13 mouse cellular contexts compared by ENCODE assay signal in genomic region chr5:31528560-31528959, GRCm38 (mm10). TPM values are rescaled to one million over a fixed set of nuclear protein-coding genes. Genes with fewer than 3 reads are reported as not detected.
DNase-seq lines count a peak whose midpoint lies in the region; ATAC-seq and TF ChIP-seq lines count a peak whose summit lies in the region.
"Had no signal": no experiment of that assay in that cellular context is flagged by ENCODE, and none has a peak within 500 bp of the region (broad histone marks: within the 10 kb centered on the region; RNA-seq: fewer than 3 reads in every experiment).

No protein-coding gene starts in this region.

- peaks cover 3% of the 10 kb centered on the region for H3K79me2 ChIP-seq in heart, adult 2 months (replicated peaks; ENCODE audit: control insufficient read depth, insufficient read depth, low read length)

- intact Hi-C loops in heart, adult 2 months (cut with DNase I), result no loop called here

- peak; percentile 15; the same call in 1 of the 2 replicates for TF ChIP-seq CTCF in kidney, postnatal 0 days (IDR thresholded peaks at IDR 0.05; ENCODE audit: low read depth)
- no peak for TF ChIP-seq CTCF in heart, adult 2 months (IDR thresholded peaks at IDR 0.05)

- H3K4me2 ChIP-seq in kidney, postnatal 0 days (ENCODE audit: low read length), result no peak overlapping the region
- peak overlapping the region; percentile 93; the same call in 1 of the 2 replicates for H3K4me2 ChIP-seq in midbrain, embryonic 15.5 days

- H3K9ac ChIP-seq in kidney, postnatal 0 days (ENCODE audit: low read depth, low read length), result no peak overlapping the region
- H3K9ac ChIP-seq in midbrain, embryonic 15.5 days, result no peak overlapping the region
- no peak overlapping the region for H3K9ac ChIP-seq in heart, adult 2 months (ENCODE audit: low read depth, low read length)
- H3K9ac ChIP-seq: stomach, embryonic 15.5 days had no signal

- H3K4me1 ChIP-seq in kidney, postnatal 0 days (replicated peaks; ENCODE audit: insufficient read depth, low read length), result peaks cover 14% of the 10 kb centered on the region
- peaks cover 29% of the 10 kb centered on the region for H3K4me1 ChIP-seq in midbrain, embryonic 15.5 days
- H3K4me1 ChIP-seq in heart, adult 2 months (ENCODE audit: control insufficient read depth, insufficient read depth, low read length), result peaks cover 1% of the 10 kb centered on the region; the same call in 1 of the 2 replicates

- peaks cover 36% of the 10 kb centered on the region for H3K36me3 ChIP-seq in kidney, postnatal 0 days (ENCODE audit: insufficient read depth, low read length)
- peaks cover 33% of the 10 kb centered on the region; the same call in 1 of the 2 replicates for H3K36me3 ChIP-seq in midbrain, embryonic 15.5 days (replicated peaks)
- peaks cover 7% of the 10 kb centered on the region for H3K36me3 ChIP-seq in heart, adult 2 months (ENCODE audit: control insufficient read depth, insufficient read depth, low read length)

- no peaks in the 10 kb centered on the region for H3K27me3 ChIP-seq in kidney, postnatal 0 days (ENCODE audit: insufficient read depth, low read length)
- no peaks in the 10 kb centered on the region for H3K27me3 ChIP-seq in midbrain, embryonic 15.5 days (replicated peaks)
- no peaks in the 10 kb centered on the region for H3K27me3 ChIP-seq in heart, adult 2 months (ENCODE audit: control insufficient read depth, insufficient read depth, low read length)
- H3K27me3 ChIP-seq: stomach, embryonic 15.5 days had no signal

- no peak for DNase-seq in kidney, postnatal 0 days (ENCODE audit: low spot score)
- DNase-seq in kidney, adult 9 months, result no peak
- DNase-seq in CD4-positive, CD25-positive, alpha-beta regulatory T cell, adult 2 months (ENCODE audit: low read depth, low spot score), result peak; percentile 51
- no peak for DNase-seq in Muller cell, postnatal 12 days (ENCODE audit: inconsistent ontology term)
- DNase-seq in retina, embryonic 14.5 days (ENCODE audit: low spot score), result no peak
- DNase-seq in heart, adult 2 months, result no peak
- DNase-seq: cerebellum, adult 11-12 months had no signal

- no peaks in the 10 kb centered on the region for H3K9me3 ChIP-seq in kidney, postnatal 0 days (replicated peaks; ENCODE audit: low read length)
- no peaks in the 10 kb centered on the region for H3K9me3 ChIP-seq in midbrain, embryonic 15.5 days
- H3K9me3 ChIP-seq: stomach, embryonic 15.5 days had no signal

- no peak for TF ChIP-seq EP300 in heart, adult 2 months (IDR thresholded peaks at IDR 0.05; ENCODE audit: insufficient read depth, low read depth, low read length)

- H3K4me3 ChIP-seq in kidney, postnatal 0 days (replicated peaks; ENCODE audit: low read depth, low read length), result no peak overlapping the region
- no peak overlapping the region for H3K4me3 ChIP-seq in midbrain, embryonic 15.5 days
- H3K4me3 ChIP-seq in heart, adult 2 months, result no peak overlapping the region

- WGBS in kidney, postnatal 0 days, result 52% methylated on average over 2 of the region's 2 CpGs
- WGBS in midbrain, embryonic 15.5 days, result 48% methylated on average over 2 of the region's 2 CpGs
- WGBS in heart, adult 2 months, result 40% methylated on average over 2 of the region's 2 CpGs

- no peak for TF ChIP-seq POLR2A in heart, adult 2 months (IDR thresholded peaks at IDR 0.05; ENCODE audit: insufficient read depth, low read depth, low read length)

- no peak overlapping the region for H3K27ac ChIP-seq in kidney, postnatal 0 days
- H3K27ac ChIP-seq in midbrain, embryonic 15.5 days, result no peak overlapping the region
- H3K27ac ChIP-seq in heart, adult 2 months, result no peak overlapping the region
- H3K27ac ChIP-seq: stomach, embryonic 15.5 days had no signal

- no peak for ATAC-seq in kidney, postnatal 0 days (replicated peaks; ENCODE audit: low FRiP score, low read depth)
- ATAC-seq in common myeloid progenitor, adult 5-6 weeks (replicated peaks; ENCODE audit: low read depth, poor library complexity, severe bottlenecking), result peak; percentile 63
- no peak for ATAC-seq in midbrain, embryonic 15.5 days (replicated peaks)

RNA-seq across cellular contexts. Expression of gene Supt7l, which starts 1.0 kb away (rescaled TPM):
- polyA plus RNA-seq in kidney, postnatal 0 days (2015; fragmentation: Nextera tagmentation; extraction: Ambion mirVana), result 13.6 and 16.6 TPM in 2 replicates
- total RNA-seq in common myeloid progenitor, adult 5-6 weeks (2017), result 21.4 and 24.9 TPM in 2 replicates
- 27.8 and 27.9 TPM in 2 replicates for polyA plus RNA-seq in midbrain, embryonic 15.5 days (2015; fragmentation: Nextera tagmentation; extraction: Ambion mirVana)
- 10 to 100 TPM; 13.3 to 14.6 TPM for total RNA-seq in heart, adult 2 months (2021)
- polyA plus RNA-seq in heart, adult 2 months (2012; rRNA removed), result 11.2 and 14.4 TPM in 2 replicates

RNA-seq across cellular contexts. Expression of gene Slc4a1ap, which starts 1.8 kb away (rescaled TPM):
- 18.6 and 21.7 TPM in 2 replicates for polyA plus RNA-seq in kidney, postnatal 0 days (2015; fragmentation: Nextera tagmentation; extraction: Ambion mirVana)
- 55.9 and 61.4 TPM in 2 replicates for total RNA-seq in common myeloid progenitor, adult 5-6 weeks (2017)
- polyA plus RNA-seq in midbrain, embryonic 15.5 days (2015; fragmentation: Nextera tagmentation; extraction: Ambion mirVana), result 36.2 and 37.0 TPM in 2 replicates
- total RNA-seq in heart, adult 2 months (2021), result 10 to 100 TPM; 20.8 to 22.6 TPM
- 7.5 and 13.1 TPM in 2 replicates for polyA plus RNA-seq in heart, adult 2 months (2012; rRNA removed)

RNA-seq across cellular contexts. Expression of gene Gpn1, which starts 34.0 kb away (rescaled TPM):
- polyA plus RNA-seq in kidney, postnatal 0 days (2015; fragmentation: Nextera tagmentation; extraction: Ambion mirVana), result 41.2 and 45.5 TPM in 2 replicates
- total RNA-seq in common myeloid progenitor, adult 5-6 weeks (2017), result 19.4 and 37.1 TPM in 2 replicates
- polyA plus RNA-seq in midbrain, embryonic 15.5 days (2015; fragmentation: Nextera tagmentation; extraction: Ambion mirVana), result 79.8 and 81.6 TPM in 2 replicates
- 10 to 100 TPM; 23.1 TPM for total RNA-seq in heart, adult 2 months (2021)
- polyA plus RNA-seq in heart, adult 2 months (2012; rRNA removed), result 12.9 and 15.3 TPM in 2 replicates

RNA-seq across cellular contexts. Expression of gene 4930548H24Rik, which starts 43.0 kb away (rescaled TPM):
- not detected in 2 replicates for polyA plus RNA-seq in kidney, postnatal 0 days (2015; fragmentation: Nextera tagmentation; extraction: Ambion mirVana)
- 0.87 TPM in 1 of 2 replicates, not detected in the other for total RNA-seq in common myeloid progenitor, adult 5-6 weeks (2017)
- polyA plus RNA-seq in midbrain, embryonic 15.5 days (2015; fragmentation: Nextera tagmentation; extraction: Ambion mirVana), result not detected in 2 replicates
- total RNA-seq in heart, adult 2 months (2021), result not detected
- not detected in 2 replicates for polyA plus RNA-seq in heart, adult 2 months (2012; rRNA removed)
- polyA plus RNA-seq: heart, embryonic 14.5 days; large intestine, adult 2 months; lung, embryonic 16.5 days; stomach, embryonic 15.5 days had no signal
